In the genomic region with DNA sequence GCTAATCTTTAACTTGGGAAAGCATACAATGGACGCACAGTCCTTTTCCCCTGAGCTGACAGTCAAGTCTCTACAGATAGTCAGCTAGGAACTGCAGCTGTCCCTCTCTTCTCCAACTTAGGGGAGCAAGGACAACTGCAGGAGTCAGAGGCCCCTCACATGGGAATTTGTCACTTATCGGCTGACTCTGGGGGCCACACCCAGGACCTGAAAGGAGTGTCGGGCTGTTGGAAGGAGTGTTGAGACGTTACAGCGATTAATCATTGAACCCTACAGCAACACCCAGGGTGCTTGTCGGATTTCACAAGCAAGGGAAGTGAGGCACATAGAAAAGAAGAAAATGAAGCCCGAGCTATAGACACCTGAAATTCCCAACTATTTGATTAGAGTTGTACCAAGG, we compare ENCODE assay signal across 20 mouse cellular contexts. TPM values are rescaled to one million over a fixed set of nuclear protein-coding genes. Genes with fewer than 3 reads are reported as not detected.
DNase-seq lines count a peak whose midpoint lies in the region; ATAC-seq and TF ChIP-seq lines count a peak whose summit lies in the region.
"Had no signal": no experiment of that assay in that cellular context is flagged by ENCODE, and none has a peak within 500 bp of the region (broad histone marks: within the 10 kb centered on the region; RNA-seq: fewer than 3 reads in every experiment).

No protein-coding gene starts in this region.

- no peak for DNase-seq in liver
- DNase-seq in intestine, embryonic 14.5 days (ENCODE audit: low spot score) = no peak
- DNase-seq in yolk sac, embryonic 10.5 days (ENCODE audit: low spot score) = peak; percentile 77
- DNase-seq in embryo, embryonic 9.5 days (ENCODE audit: extremely low spot score) = no peak
- no peak for DNase-seq in MN1 (ENCODE audit: low spot score)
- DNase-seq: adrenal gland, adult 2 months; adrenal gland, postnatal 25 days; cerebellum, adult 2 months; cerebellum, postnatal 14 days; embryo, embryonic 11 days; gastrocnemius, postnatal 10 days; heart, adult 18-20 months; heart, postnatal 10 days had no signal

- H3K9me3 ChIP-seq in liver, embryonic 16.5 days (replicated peaks; ENCODE audit: control insufficient read depth, low read length) = no peaks in the 10 kb centered on the region
- H3K9me3 ChIP-seq in intestine, embryonic 14.5 days (ENCODE audit: control insufficient read depth, low read length) = no peaks in the 10 kb centered on the region
- H3K9me3 ChIP-seq: embryonic facial prominence, embryonic 12.5 days; heart, embryonic 10.5 days; hindbrain, embryonic 13.5 days had no signal

- H3K27ac ChIP-seq in liver, embryonic 16.5 days (ENCODE audit: low read length) = peak overlapping the region; percentile 68; the same call in 1 of the 2 replicates
- H3K27ac ChIP-seq in intestine, embryonic 14.5 days (ENCODE audit: low read depth) = peak overlapping the region; percentile 22; the same call in 1 of the 2 replicates
- peak overlapping the region; percentile 75 for H3K27ac ChIP-seq in small intestine, adult 2 months (ENCODE audit: insufficient read depth, low read depth, low read length)
- H3K27ac ChIP-seq: embryonic facial prominence, embryonic 12.5 days; heart, embryonic 10.5 days; hindbrain, postnatal 0 days had no signal

- H3K4me1 ChIP-seq in liver, embryonic 16.5 days (ENCODE audit: control insufficient read depth, low read depth, low read length) = peaks cover 12% of the 10 kb centered on the region
- peaks cover 28% of the 10 kb centered on the region for H3K4me1 ChIP-seq in intestine, embryonic 14.5 days (replicated peaks; ENCODE audit: control insufficient read depth, insufficient read depth, low read length)
- peaks cover 30% of the 10 kb centered on the region; the same call in 1 of the 2 replicates for H3K4me1 ChIP-seq in small intestine, adult 2 months (ENCODE audit: control insufficient read depth, insufficient read depth, insufficient read length, low read length)

- no peak for TF ChIP-seq CTCF in small intestine, adult 2 months (IDR thresholded peaks at IDR 0.05; ENCODE audit: extremely low read depth, insufficient read length, insufficient replicate concordance, low read depth, low read length)

- TF ChIP-seq POLR2A in small intestine, adult 2 months (IDR thresholded peaks at IDR 0.05; ENCODE audit: low read depth, low read length) = no peak

- peak; percentile 23; the same call in 1 of the 2 replicates for ATAC-seq in liver, embryonic 16.5 days (ENCODE audit: low read depth)
- ATAC-seq in intestine, embryonic 14.5 days (replicated peaks; ENCODE audit: low FRiP score, low TSS enrichment, low read depth) = peak; percentile 64
- ATAC-seq: forebrain, embryonic 16.5 days; hindbrain, postnatal 0 days had no signal

- no peak overlapping the region for H3K9ac ChIP-seq in liver, embryonic 16.5 days (ENCODE audit: low read depth, low read length)
- H3K9ac ChIP-seq in intestine, embryonic 14.5 days (ENCODE audit: low read length) = no peak overlapping the region
- H3K9ac ChIP-seq: embryonic facial prominence, embryonic 12.5 days; hindbrain, embryonic 13.5 days had no signal

- no peak overlapping the region for H3K4me3 ChIP-seq in liver, embryonic 16.5 days (ENCODE audit: low read depth, low read length)
- H3K4me3 ChIP-seq in intestine, embryonic 14.5 days (ENCODE audit: low read depth, low read length) = no peak overlapping the region
- no peak overlapping the region for H3K4me3 ChIP-seq in small intestine, adult 2 months (ENCODE audit: low read depth, low read length)
- H3K4me3 ChIP-seq: embryonic facial prominence, embryonic 12.5 days; heart, embryonic 10.5 days; hindbrain, embryonic 13.5 days had no signal

- WGBS in liver, embryonic 16.5 days (ENCODE audit: insufficient replicate concordance) = 49% methylated on average over 7 of the region's 7 CpGs
- 55% methylated on average over 7 of the region's 7 CpGs for WGBS in intestine, embryonic 14.5 days
- 23% methylated on average over 7 of the region's 7 CpGs for WGBS in small intestine, adult 2 months

- H3K27me3 ChIP-seq in liver, embryonic 16.5 days (ENCODE audit: control insufficient read depth, insufficient read depth, low read depth, low read length) = no peaks in the 10 kb centered on the region
- H3K27me3 ChIP-seq in intestine, embryonic 14.5 days (replicated peaks; ENCODE audit: control insufficient read depth, insufficient read depth, low read length) = no peaks in the 10 kb centered on the region
- no peaks in the 10 kb centered on the region for H3K27me3 ChIP-seq in small intestine, adult 2 months (ENCODE audit: control insufficient read depth, insufficient read depth, low read length)
- H3K27me3 ChIP-seq: embryonic facial prominence, embryonic 12.5 days; hindbrain, embryonic 13.5 days had no signal

- H3K36me3 ChIP-seq in liver, embryonic 16.5 days (ENCODE audit: control insufficient read depth, insufficient read depth) = no peaks in the 10 kb centered on the region
- no peaks in the 10 kb centered on the region for H3K36me3 ChIP-seq in intestine, embryonic 14.5 days (ENCODE audit: control insufficient read depth, insufficient read depth, low read length)
- H3K36me3 ChIP-seq in small intestine, adult 2 months (ENCODE audit: control insufficient read depth, insufficient read depth, low read length) = no peaks in the 10 kb centered on the region
- H3K36me3 ChIP-seq: embryonic facial prominence, embryonic 12.5 days; heart, embryonic 10.5 days; hindbrain, embryonic 13.5 days had no signal

- no peak overlapping the region for H3K4me2 ChIP-seq in liver, embryonic 16.5 days (ENCODE audit: low read depth, low read length)
- peak overlapping the region; percentile 23 for H3K4me2 ChIP-seq in intestine, embryonic 14.5 days (ENCODE audit: low read length)
- H3K4me2 ChIP-seq: embryonic facial prominence, embryonic 12.5 days; hindbrain, embryonic 13.5 days had no signal

RNA-seq across cellular contexts. Expression of a gene that starts 12.6 kb away (rescaled TPM):
- polyA plus RNA-seq in liver, embryonic 16.5 days (2015; fragmentation: Nextera tagmentation; extraction: Ambion mirVana) = 37.8 and 46.2 TPM in 2 replicates
- polyA plus RNA-seq in intestine, embryonic 14.5 days (2014; fragmentation: Nextera tagmentation; extraction: Ambion mirVana) = 38.7 and 41.6 TPM in 2 replicates
- 7.8 and 22.0 TPM in 2 replicates for polyA plus RNA-seq in small intestine, adult 2 months (2012; rRNA removed)

RNA-seq across cellular contexts. Expression of a gene that starts 55.3 kb away (rescaled TPM):
- 5.9 and 7.5 TPM in 2 replicates for polyA plus RNA-seq in liver, embryonic 16.5 days (2015; fragmentation: Nextera tagmentation; extraction: Ambion mirVana)
- 21.0 and 24.5 TPM in 2 replicates for polyA plus RNA-seq in intestine, embryonic 14.5 days (2014; fragmentation: Nextera tagmentation; extraction: Ambion mirVana)
- polyA plus RNA-seq in small intestine, adult 2 months (2012; rRNA removed) = 5.6 and 10.3 TPM in 2 replicates

Comparison
In these comparisons a context has a peak if more than half of its experiments do, and no peak if none do; other contexts are left out.
1. H3K27ac ChIP-seq: peak in every context shown above with its lines; median percentile 75 in small intestine, adult 2 months; 68 in liver, embryonic 16.5 days; 22 in intestine, embryonic 14.5 days.